Mouse (Mus musculus): Measurements from ENCODE around the gene Map3k1.

The Map3k1 gene

DNA sequence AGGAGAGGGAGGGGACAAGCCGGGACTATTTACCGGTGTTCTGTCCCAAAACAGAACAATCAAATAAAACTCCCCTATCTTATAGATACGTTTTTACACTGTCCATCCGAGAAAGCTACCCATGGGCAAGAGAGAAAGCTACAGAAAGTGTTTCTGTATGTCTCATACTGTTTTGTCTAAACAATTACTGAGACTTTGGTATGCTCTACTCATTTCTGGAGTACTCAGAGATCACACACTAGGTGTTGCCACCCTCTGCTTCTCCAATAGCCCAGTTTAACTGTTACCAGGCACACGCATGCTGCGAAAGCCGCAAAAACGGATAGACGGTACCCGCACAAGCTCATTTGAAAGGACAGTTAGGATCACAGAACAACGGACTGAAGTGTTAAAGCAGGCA is 17.2 kb downstream of the Map3k1 start:
- no peak for DNase-seq (ENCODE audit: low spot score in 2 of 2)

DNA sequence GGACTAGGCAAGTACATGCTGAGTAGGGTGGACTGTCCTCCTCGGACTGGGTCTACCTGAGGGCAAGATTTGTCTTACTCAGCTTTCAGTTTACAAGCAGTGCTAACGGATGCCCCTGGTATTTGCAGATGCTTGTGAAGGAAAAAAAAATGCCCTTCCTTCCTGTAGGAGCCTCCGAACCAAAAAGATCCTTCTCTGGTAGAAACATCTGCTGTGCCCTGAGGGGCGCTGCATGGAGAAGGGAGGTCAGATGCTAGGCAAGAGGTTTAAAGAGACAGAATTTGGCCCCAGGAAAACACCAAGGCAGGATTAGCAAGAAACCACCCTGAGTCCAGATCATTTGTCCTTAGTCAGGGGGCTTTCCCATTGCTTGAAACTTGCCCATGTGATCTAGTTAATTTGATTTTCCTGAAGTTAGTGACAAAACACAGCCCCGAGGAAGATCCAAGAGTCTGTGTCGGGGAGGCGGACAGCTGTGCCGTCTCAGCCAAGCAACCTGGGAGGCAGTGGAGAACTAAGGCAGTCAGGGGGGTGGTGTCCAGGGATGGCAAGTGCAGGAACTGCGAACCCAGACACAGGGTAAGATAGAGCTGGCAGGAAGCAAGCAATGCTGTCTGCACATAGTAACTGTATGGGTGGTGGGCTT is 19.2 kb downstream of the Map3k1 start:
- DNase-seq (ENCODE audit: low spot score in 2 of 2): no peak

DNA sequence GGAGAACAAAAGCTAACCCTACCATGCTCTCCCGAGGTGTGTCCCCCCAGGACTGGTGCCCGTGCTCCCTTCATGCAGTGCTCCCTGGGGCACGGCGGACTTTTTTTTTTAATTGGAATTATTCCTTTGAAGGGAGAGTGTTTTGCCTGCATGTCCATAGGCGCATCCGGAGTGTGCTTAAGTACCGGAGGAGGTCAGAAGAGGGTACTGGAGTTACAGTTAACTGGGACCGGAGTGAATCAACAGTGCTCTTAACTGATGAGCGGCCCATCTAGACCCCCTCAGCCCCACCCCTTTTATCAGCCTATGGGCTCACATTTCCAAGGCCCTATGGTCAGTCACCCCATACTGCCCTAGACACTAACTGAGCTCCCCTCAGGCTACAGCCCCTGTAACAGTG is 19.9 kb downstream of the Map3k1 start:
- DNase-seq (ENCODE audit: low spot score in 2 of 2): no peak

DNA sequence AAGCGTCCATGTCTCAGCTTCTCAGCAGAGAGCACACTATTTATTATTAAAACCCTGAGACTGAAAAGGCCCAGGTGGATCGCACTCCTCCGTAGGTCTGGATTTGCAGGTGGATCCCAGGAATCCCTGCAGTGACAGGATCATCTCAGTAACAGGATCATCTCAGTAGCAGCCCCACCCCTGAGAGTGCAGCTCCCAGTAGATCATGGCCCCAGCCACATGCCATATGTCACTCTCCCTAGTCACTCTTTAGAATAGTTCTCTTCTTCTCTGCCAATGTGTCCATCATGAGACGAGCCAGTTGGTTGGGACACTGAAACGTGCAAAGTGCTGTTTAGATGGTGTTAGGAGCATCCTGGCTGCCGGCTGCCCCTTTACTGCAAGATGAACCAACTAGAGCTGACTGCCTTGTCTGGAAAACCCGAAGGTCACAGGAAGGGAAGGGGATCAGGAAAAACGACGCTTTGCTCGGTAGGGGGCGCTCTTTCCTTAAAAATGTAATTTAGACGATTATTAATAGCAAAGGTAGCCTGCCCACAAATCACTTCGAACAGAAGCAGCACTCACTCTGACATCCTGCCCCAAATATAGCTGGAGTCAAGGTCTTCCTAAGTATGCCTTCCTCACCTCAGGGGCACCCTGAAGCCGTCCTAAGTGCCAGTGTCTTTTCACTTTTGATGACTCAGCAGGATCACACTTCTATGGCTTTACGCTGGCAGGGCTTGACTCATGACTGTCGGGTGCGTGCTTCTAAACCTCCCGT is 20.8 kb downstream of the Map3k1 start:
- DNase-seq (ENCODE audit: low spot score in 2 of 2): peak; percentile 71 to 82

DNA sequence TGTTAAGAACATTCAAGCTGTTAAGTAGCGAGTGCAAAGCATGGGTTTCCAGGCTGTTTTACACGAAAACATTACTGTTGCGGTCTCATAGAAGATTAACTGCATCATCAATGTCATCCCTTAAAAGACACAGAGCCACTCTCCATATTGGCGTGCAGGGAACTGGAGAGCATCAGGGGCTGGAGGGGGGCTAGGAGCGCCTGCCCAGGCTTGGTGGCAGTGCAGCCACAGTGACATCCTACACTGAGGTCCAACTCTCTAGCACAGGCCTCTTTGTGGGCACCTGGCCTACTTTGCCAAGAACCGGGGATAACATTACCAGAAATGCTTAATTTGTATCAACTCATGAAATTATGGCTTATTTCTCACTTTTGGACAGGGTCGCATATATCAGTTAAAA is 22.2 kb downstream of the Map3k1 start:
- no peak for DNase-seq (ENCODE audit: low spot score in 2 of 2)

DNA sequence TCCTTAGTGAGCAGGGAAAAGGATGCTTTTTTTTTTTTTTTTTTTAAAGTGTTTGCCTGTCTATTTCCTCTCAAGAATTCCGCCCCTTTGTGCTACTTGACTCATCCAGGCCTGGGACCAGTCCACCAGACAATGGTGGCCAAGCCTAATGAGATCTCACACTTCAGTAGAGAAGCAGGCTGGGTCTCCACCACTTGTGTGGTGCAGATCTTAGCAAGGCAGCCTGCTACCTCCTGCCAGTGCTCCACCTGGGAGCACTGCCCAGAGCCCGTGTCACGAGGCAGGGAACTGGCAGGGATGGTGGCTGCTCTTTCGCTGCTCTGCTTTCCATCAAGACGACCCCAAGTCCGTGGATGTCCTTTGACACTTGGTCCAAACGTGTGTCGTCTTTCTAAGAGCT is 25.3 kb downstream of the Map3k1 start:
- no peak for DNase-seq (ENCODE audit: low spot score in 2 of 2)

DNA sequence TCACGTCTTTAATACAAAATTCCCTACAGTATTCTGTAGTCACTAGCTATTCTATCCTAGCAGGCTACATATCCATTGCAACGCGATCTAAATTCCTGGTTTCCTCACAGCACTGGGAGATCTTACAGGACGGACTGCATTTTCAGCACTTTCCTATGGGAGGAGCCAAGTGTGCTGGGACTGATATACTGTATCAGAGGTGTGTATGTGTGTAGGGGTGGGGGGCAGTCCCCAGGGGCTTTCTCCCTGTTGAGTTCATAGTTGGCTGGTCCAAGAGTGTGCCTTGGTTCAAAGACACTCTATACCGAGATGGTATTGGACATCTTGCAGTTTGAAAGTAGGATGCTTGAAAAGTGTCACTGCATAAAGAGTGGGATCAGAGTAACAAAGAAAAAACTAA is 29.3 kb downstream of the Map3k1 start:
- DNase-seq (ENCODE audit: low spot score in 2 of 2): no peak

DNA sequence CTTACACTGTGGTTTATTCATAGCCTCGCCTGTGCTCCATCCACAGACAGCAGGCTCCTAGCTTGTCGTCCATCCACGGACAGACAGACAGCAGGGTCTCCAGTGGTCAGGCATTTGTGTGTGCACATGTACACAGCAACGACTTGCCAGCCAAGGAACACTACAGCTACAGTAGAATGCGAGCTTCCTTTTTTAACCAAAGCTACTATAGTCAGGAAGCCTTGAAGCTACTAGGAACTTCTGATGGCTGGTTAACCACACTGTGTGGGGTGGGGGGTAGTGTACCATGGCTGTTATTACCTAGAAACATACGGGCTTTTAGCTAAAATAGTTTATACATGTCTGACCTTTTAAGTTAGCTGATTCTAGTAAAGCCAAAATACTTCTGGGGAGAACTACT is 30.2 kb downstream of the Map3k1 start:
- DNase-seq (ENCODE audit: low spot score in 2 of 2): no peak

DNA sequence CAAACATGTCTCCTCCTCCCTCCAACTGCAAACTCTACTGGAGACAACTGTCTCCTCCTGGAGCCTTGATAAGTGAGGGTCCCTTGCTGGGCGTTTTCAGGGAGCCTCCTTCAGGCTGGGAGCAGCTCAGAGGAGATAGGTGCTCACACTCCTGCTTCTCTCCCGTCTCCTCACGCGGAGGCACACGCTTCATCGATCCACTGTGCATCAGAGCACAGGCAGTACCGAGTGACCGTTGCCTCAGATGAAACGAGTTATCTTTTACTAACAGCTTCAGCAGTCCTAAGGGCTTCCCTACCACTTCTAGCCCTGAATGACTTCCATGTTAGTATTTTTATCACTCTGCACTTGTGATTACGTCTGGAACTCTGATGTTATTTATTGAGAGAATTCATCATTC is 30.9 kb downstream of the Map3k1 start:
- DNase-seq (ENCODE audit: low spot score in 2 of 2): no peak

DNA sequence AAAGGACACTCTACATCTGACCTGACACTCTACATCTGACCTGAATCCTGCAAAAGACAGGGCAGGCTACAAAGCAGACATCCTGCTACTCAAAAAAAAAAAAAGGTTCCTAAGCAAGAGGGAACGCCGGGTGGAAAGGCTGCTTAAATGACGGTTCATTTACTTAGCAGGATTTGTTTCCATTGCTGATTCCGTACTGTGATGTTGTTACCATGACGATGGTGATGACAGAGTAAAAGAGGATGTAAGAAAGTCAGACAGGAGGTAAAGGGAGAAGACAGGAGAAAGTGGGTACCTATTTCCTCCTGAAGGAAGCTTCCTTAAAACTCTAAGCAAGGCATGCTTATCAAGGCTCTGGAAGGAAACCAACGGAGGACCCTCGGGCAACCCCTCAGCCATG is 31.6 kb downstream of the Map3k1 start:
- DNase-seq (ENCODE audit: low spot score in 2 of 2): no peak

DNA sequence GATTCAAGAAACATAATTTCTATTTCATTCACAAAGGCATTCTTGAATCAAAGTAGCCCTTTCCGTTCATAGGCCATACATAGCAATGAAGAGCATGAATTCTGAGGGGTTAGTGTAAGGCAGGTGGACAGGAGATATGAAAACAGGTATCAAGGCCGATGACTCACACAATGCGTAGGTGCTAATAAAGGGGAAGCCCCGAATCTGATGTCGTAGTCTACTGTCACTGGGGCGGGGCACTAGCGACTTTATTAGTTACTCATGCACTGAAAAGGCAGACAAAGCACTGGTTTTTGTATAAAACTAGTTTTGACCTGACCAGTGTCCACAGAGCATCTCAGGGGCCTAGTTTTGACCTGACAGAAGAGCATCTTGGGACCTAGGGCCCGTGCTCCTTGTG is 36.7 kb downstream of the Map3k1 start:
- DNase-seq (ENCODE audit: low spot score in 2 of 2): no peak

DNA sequence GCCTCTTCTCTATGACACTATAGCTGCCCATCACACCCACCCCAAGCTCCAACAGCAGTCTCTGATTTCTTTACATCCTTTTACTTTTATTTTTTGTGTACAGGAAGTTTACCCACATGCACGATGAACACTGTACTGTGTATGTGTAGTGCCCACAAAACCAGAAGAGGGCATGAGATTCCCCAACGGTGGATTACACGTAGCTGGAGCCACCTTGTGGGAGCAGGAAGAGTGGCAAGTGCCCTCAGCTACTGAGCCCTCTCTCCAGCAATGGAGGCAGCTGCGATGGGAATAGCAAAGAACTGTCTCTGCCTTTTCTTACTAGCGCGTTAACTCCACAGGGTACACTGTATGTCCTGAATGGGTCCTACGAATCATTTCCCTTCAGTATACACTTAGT is 37.6 kb downstream of the Map3k1 start:
- DNase-seq (ENCODE audit: low spot score in 2 of 2): peak; percentile 28 to 35

DNA sequence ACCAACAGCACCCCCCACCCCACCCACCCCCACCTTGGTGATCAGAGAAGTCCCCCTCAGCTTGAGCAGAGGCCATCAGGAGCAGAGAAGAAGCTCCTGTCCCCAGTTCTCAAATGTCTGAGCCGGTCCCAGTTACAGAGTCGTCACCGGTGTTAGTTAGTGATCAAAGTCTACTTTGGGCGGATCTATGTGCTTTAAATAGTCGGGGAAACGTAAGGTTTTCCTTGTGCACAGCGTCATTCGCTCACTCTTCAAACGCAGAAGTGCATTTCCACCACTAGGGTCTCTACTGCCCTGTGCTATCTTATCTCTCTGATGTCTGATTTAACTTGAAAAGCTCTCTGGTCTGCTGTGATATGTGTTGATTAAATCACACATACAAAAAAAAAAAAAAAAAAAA is 38.0 kb downstream of the Map3k1 start:
- no peak for DNase-seq (ENCODE audit: low spot score in 2 of 2)

DNA sequence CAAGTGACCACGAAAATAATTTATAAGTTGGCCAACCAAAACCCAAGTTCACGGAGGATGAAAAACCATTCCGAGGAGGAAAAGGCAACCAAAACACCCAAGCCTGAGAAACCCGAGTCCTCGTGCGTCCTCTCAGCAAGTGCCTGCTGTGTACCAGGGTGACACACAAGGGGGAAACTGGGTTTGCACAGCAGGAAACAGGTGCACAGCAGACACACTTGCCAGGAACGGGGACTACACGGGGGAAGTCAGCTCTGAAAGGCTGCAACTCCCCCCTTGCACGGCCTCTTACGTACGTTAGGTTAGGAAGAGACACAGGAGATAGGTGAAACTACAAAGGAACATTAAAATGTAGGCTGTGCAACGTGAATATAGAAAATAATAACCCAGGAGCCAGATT is 46.3 kb downstream of the Map3k1 start:
- DNase-seq (ENCODE audit: low spot score in 2 of 2): no peak

DNA sequence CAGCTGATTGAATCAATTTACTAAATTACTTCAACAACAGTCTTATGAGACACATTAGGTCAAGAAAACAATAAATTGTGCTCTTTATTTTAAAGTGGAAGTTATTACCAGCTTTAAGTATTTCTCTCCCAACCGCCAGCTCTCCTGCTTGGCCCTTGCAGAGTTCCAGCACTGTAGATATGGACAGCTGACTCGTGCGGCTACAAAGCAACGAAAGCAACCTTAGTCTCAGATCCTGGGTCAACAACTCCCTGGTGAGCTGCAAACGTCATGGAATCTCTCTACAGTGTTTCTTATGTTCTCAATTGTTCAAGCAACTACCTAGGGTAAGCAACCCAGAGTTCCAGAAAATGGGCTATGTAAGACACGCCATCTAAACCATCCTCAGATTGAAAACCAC is 51.8 kb downstream of the Map3k1 start:
- no peak for DNase-seq (ENCODE audit: low spot score in 2 of 2)

DNA sequence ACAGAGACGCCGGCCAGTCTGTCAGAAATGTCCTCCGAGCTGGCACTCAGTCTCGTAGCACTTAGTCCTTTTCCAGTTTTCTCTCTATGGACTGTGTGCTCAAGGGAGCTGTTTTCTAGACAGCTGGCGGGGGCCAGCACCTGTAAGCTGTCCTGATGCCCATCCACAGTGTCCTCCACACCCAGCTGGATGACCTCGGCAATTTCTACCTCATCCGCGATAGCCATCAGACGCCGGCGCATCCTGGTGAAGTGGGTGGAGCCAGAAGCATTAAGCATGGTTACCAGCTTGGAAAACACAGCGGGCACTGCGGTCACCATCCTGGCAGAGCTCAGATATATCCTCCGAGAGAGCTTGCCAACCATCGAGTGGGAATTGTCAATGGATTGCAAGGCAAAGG is 52.9 kb downstream of the Map3k1 start:
- no peak for DNase-seq (ENCODE audit: low spot score in 2 of 2)

DNA sequence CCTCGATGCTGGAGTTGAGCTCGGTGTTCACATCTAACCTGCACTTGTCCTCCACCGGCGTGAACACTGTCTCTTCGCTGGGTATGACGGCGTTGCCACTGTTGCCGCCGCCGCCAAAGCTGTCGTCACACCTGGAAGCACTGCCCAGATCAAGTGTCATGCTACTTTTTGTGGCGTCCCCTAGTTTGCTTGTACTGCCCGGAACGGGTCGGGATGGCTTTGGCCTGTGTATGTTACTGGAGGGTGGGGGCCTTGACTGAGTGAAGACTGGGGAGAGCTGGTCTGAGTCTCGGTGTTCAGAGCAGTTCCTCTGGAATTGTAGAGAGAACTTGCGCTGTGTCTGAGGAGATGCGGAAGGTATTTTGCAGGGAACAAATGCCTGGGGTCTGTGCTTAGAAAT is 53.4 kb downstream of the Map3k1 start:
- no peak for DNase-seq (ENCODE audit: low spot score in 2 of 2)

DNA sequence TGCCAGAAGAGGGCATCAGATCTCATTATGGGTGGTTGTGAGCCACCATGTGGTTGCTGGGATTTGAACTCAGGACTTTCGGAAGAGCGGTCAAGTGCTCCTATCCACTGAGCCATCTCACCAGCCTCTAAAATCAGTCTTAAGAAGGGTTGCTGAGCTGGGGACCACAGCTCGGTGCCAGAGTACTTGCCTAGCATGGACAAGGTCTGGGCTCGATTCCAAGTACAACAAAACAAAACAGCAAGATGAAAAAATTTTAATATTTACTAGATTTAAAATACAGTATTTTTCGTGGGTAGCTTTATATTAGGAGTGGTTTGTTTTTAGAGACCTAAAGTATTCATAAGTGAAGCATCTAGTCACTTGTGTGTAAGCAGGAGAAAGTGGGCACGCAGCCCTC is 55.5 kb downstream of the Map3k1 start:
- no peak for DNase-seq (ENCODE audit: low spot score in 2 of 2)

DNA sequence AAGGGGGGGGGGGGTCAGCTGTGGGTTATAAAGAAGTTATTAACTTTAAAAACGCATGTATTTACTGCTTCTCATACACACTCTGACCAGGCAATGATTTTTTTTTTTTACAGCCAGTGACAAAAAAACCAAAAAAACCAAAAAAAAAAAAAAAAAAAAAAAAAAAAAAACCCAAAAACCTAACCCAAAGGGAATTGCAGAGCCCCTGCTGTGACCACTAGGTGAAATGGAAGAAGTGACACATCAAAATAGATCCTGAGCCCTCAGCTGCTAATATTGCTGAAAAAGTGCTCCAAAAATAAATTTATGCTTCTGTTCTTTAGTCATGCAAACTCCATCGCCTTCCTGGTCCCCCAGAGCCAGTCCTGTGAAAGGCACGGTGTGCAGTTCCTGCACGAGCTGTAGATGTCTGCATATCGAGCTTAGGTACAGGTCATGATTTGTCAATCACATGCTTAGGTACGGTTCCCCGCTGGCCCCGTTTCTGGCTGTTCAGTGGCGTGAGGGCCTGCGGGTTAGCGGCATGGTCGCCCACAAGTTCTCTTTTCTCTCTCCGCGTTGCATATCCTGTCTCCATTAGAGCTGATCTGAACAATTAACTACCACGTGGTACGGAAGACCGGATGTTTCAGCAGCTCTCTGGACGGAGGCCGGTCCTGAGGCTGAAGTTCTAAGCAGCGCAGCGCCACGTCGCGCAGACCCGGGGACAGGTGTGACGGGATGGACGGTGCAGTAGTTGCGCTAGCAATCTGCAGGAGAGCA is 60.3 kb downstream of the Map3k1 start:
- DNase-seq (ENCODE audit: low spot score in 2 of 2): no peak

DNA sequence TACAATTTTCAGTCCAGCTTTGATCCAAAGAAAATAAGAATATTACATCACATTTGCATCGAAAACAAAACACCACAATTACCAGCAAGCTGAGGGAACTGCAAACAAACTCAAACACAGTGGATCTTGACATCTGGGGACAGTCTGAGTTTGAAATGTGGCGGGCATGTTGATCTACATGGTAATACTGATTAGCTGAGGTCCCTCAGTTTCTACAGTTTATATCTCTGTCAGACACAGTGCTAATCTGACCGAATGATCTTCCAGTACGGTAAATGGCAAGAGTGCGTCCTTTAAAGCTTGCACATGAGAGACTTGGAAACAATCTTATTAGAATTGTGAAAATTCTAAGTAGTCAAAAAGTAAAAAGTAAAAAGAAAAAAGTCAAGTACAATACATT is 62.0 kb downstream of the Map3k1 start:
- DNase-seq (ENCODE audit: low spot score in 2 of 2): no peak

DNA sequence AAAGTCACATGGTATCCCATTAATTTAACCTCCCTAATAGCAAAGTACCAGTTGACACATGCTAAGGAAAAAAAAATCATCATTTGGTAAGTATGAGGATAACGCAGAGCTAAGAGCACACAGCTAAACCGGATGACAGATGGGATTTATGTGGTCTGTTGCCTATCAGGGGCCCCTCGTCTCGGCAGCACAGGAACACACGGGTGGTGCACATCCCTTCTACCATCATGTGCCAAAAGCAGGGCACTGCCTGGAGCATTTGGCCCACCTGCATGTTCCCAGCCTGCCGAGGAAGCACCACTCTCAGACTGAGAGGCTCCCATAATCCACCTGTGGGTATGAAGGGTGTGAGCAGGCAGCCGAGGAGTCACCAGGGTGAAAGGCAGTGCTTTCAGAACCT is 63.6 kb downstream of the Map3k1 start:
- no peak for DNase-seq (ENCODE audit: low spot score in 2 of 2)

DNA sequence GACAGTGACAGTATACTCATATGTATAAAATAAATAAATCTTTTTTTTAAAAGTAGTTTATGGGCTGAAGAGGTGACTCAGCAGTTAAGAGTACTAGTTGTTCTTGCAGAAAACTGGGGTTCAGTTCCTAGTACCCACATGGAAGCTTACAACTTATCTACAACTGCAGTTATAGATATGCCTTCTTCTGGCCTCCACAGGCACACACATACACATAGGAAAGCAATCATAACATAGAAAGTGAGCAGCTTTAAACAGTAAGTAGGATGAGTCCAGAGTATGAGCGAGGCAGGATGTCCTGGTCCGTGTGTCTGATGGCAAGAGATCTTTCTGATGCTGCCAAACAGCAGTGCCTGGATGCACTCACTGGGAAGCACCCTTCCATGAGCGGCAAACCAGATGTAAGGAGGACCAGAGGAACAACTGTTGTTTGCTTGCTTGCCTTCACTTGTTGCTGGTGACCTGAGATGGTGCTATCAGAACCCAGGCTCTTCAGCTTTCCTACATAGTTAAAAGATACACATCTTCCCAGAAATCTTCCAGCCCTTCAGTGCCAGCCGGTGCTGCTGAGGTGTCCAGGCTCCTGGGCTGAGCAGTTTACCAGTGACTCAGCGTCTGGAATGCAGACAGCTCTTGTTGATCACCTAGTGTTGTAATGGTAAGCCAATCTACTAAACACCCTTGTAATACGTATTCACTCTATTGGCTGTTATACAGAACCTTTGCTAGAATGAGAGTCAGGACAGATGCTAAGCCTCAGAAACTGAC is 64.4 kb downstream of the Map3k1 start:
- DNase-seq (ENCODE audit: low spot score in 2 of 2): no peak
